Mouse (Mus musculus): Measurements from ENCODE around the gene Glrb. TPM values are rescaled to one million over a fixed set of nuclear protein-coding genes. Genes with fewer than 3 reads are reported as not detected.

Gene Glrb
- total RNA-seq, 1 experiment from 2014 or later = not detected

Other genes with a start within 250 kb of the Glrb start
- gene Gria2, start 110.8 kb downstream of the Glrb start, total RNA-seq (2017) = 0.12 TPM in 1 of 2 replicates, not detected in the other
- not detected in 2 replicates for gene Pdgfc, start 122.8 kb upstream of the Glrb start, total RNA-seq (2017)